Mouse (Mus musculus) gastrocnemius, postnatal 4 days (tissue): ENCODE measurements at regions not wholly inside any gene's neighbourhood (a gene's known extent, or its start where the extent isn't known, plus 50 kb on each side); places are given as distances from the start of the nearest gene placed in this dataset.

Source experiments
- DNase-seq, 2 experiments: peaks; one replicate each; pipeline ENCODE4 v3.0.0; 2021 to 2022; ENCODE audit warnings: low spot score in 2 of 2, mixed read lengths in 2 of 2

DNA sequence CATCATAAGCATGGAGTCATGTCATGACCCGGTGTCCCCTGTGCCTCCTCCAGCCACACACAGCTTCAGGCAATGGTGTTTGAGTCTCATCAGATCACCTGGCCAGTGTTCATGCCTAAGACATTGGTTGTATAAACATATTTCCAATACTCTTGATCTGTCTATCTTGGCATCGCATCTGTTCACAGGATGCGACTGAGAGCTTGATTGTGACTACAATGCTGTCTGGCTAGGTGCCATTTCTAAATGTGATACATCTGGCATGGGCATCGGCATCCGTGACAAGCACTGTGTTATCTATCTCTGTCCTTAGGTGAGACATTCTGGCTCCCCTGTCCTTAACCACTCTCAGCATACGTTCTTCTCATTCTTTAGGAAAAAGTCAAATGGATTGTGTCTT lies 102.3 kb upstream of the Fut8 start:
- no peak for DNase-seq

DNA sequence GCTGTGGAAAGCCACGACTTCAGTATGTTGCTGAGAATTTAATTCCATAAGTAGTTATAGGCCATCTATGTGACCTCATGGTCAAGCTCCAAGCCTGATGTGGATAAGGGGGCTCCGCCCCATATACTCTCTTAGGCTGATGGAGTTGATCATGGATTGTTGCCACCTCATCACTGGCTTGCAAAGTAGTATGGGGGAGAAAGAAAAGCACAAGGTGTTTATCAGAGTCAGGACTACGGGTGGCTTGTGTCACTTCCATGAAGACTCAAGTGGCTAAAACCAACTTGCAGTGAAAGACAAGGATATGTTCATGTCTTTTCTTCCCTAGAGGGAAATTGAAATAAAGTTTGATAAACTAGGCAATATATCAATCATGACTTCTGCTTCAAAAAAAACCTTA lies 102.9 kb upstream of the Fut8 start:
- no peak for DNase-seq

GRCm38 (mm10) chr12:77134306-77135010 lies 103.5 kb upstream of the Fut8 start:
- DNase-seq = no peak

DNA sequence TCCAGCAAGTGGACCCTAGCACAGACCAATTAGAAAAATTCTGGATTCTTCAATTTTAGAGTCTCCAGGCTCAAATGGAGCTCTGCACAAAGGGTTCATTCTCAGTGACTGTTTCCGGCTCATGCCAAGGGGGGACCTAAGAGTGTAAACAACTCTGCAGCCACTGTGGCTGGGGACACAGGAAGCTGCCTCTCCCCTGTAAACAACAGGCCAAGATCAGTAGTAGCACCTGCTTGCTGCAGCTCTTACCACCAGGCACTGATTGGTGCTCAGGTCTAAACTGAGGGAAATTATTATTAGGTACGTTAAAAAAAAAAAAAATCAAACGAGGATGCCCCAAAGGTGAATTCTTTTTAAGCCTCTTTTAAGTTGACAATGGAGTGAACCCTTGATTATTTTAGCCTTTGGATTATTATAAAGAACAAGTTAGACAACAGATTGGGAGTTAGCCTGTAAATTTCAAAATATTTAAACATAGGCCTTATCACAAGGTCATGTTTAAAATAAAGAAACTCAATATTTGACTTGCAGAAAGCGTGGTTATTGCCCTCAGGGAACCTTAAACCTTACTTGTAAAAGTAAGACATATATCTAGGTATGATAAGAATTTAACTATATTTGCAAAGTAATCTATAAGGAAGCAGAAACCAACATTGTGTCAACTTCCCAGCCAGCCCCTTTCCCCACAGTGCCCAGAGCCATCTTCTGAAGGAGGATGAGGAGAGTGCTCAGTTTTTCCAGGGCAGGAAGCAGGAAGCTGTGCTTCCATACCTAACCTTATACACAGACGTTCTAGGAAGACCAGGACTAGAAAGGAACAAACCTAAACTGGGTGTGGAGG lies 104.2 kb upstream of the Fut8 start:
- DNase-seq = no peak

DNA sequence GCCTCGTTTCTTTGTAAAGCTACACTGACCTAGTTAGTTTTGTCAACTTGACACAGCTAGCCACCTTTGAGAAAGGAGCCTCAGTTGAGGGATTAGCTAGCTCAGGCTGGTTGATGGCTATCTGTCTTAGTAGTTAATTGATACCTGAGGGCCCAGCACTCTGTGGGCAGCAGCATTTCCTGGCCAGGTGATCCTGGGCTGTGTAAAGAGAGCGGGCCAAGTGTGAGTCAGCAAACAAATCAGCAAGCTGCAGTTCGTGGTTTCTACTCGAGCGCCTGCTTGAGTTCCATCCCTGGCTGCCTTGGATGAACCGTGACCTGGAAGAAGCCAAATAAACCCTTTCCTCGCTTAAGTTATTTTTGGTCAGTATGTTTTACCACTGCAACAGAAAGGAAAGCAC lies 106.6 kb upstream of the Fut8 start:
- no peak for DNase-seq

- DNase-seq = no peak
Measured at GRCm38 (mm10) chr12:77130526-77130925, 107.4 kb upstream of the Fut8 start.

DNA sequence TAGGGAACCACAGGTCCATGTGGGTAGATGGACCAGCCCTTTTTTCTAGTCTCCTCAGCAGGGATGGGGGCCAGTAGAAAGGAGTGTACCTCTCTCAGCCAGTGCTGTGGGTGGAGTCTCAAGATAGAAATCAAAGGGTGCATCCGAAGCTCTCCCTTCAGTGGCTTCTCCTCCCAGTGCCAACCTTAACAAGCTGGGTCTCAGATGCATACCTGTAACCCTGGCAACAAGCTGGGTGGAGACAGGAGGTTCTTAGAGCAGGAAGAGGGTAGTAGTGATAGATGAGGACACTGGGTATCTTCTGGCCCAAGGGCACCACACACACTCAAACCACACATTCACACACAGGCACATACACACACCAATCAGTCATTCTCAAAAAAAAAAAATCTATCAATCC lies 113.7 kb upstream of the Fut8 start:
- DNase-seq = no peak

- no peak for DNase-seq
Measured at GRCm38 (mm10) chr12:77113516-77113915, 124.4 kb upstream of the Fut8 start.

GRCm38 (mm10) chr12:77112133-77112532 lies 125.8 kb upstream of the Fut8 start:
- no peak for DNase-seq

DNA sequence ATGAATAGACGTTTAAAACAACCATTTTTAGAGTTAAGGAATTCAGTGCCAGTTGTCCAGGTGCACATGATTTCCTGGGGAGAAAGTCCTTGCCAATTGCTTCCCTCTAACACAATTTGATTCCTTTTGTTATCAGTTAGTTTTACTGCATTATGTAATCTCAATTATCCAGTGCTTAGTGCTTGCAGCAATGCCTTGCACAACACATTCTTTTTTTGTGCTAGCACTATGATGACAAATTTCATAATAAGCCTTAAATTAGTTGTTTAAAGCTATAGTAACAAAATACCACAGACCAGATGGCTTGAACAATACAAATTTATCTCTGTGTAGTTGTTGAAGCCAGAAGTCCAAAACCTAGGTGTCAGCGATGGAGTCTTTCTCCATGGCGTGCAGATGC lies 130.7 kb upstream of the Fut8 start:
- no peak for DNase-seq

DNA sequence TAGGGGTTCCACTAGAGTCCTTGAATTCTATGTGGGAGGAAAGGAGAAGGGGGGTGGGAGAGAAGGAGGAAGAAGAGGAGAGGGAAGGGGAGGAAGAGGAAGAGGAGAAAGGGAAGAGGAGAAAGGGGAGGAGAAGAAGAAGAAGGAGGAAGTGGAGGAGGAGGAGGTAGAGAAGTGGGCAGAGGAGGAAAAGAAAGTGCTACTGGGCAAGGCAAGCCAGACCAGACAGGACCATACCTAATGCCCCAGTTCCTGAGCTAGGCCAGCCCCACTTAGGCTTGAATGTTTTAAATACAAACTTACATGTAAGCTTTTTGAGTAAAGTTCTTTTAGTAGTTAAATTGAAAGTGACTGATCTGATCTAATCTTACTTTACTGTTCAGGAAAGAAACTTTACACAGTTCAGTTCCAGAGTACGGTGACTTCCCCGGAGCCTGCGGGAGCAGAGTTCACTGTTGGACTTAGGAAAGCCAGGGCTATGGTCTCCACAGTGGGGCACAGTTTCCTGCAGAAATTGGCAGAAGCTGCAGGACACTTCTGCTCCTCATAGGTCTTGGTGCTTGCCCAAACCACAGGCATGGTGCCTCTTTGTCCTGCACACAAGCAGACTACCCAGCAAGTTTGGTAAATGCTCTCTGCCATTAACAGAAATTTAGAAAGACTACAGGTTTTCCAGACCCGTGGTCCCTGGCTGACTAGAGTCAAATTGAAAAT lies 131.9 kb upstream of the Fut8 start:
- DNase-seq = no peak

DNA sequence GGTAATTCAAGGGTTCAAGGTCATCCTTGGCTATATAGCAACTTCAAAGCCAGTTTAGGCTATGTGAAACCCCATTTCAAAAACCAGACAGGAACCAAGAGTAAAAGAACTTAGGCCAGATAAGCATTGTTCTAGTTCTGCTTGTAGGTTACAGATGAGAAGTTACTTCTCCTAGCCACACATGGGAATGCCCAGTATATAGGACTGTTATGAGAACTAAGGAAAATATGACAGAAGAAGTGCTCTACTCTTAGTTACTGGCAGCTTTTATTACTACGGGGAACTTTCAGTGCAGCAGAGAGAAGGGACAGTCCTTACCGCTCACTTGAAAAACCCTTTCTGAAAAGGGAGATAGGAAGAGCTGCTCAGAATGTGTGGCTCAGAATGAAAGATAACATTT lies 137.4 kb upstream of the Fut8 start:
- no peak for DNase-seq

GRCm38 (mm10) chr12:77099521-77099920 lies 137.5 kb upstream of the Max start:
- DNase-seq = no peak

GRCm38 (mm10) chr12:77098821-77099220 lies 136.8 kb upstream of the Max start:
- DNase-seq = no peak

DNA sequence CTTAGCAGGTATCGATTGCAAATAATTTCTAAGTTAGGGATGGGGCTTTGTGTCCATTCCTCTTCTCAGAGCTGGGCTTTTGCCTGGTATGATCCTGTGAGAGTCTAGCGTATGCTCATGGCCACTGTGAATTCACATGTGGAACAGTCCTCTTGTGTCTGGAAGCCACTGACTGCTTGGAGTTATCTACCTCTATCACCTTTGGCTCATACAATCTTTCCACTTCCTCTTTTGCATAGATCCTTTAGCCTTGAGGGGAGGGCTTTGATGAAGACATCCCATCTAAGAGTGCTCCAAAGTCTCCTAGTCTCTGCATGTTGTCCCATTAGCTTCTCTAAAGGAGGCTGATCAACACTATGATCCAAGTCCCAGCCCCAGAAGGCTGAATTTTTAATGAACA lies 135.8 kb upstream of the Max start:
- no peak for DNase-seq

GRCm38 (mm10) chr12:77096461-77096860 lies 134.5 kb upstream of the Max start:
- no peak for DNase-seq

GRCm38 (mm10) chr12:77094999-77095915 lies 133.3 kb upstream of the Max start:
- DNase-seq = no peak

- no peak for DNase-seq
Measured at GRCm38 (mm10) chr12:77094168-77094567, 132.2 kb upstream of the Max start.

DNA sequence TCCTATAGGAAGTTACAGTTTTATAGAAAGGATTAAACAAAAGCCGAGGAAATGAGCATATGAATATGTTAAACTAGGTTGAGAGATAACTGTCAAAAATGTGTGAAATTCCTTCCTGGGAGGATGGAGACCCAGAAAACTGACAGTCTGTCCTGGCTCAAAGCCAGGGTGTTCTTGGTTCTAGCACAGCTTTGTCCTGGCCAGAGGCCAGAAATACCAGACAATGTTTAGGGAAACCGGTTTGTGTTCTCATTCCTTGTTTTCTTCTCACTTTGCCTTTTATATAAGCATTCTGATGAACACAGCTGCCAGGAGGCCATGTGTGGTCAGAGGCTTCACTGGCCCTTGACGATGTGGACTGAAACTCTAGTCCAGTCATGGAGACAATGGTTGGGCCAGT lies 130.7 kb upstream of the Max start:
- peak in 1 of 2 experiments; percentile 11 for DNase-seq

DNA sequence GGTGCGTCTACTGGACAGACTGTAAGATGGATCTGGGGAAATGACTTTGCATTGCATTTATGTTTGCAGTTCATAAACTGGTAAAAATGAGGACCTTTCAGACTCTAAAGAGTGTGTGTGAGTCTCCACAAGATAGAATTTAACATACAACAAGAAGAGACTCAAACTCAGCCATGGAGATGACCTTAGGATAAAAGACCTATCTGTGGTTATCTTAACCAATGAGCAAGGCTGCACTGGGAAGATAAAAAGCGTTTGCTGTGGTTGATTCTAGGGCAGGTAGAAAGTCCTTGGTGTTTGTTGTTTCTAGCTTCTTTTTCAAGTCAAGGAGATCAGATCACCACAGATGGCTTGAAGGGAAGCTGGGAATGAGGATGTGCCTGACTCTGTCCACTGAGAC lies 130.1 kb upstream of the Max start:
- no peak for DNase-seq

DNA sequence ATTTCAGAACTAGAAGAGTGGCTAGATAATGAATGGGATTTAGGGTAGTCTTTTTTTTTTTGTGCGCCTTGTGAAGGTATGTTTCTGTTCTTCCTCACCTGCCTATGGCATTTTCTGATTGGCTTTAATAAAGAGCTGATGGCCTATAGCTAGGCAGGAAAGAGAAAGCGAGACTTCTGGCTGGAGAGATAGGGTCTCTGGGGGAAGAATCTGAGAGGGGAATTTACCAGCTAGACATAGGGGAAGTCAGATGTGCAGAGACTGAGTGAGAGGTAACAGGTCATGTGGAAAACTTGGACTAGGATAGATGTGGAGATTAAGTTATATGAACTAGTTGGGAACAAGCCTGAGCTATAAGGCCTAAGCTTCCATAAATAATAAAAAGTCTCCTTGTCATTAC lies 129.7 kb upstream of the Max start:
- DNase-seq = no peak
